Mouse (Mus musculus) layer of hippocampus, postnatal 36 days (tissue): Measurements from ENCODE around the gene Hipk2. TPM values are rescaled to one million over a fixed set of nuclear protein-coding genes. Genes with fewer than 3 reads are reported as not detected.
A peak's percentile ranks its signal among the peaks of the same experiment; 100 is the strongest.

ENCODE experiments used
- DNase-seq, 2 experiments: peaks; one replicate each; pipeline ENCODE4 v3.0.0; 2022
- total RNA-seq, 2 experiments: library from RNA; stranded (reverse); gene quantifications; 2 replicates each; pipeline ENCODE4 v1.2.3; 2021

Gene Hipk2
- total RNA-seq, 2 experiments from 2014 or later: 52.7 to 64.1 TPM

- no peak for DNase-seq
Observed at GRCm38 (mm10) chr6:38827435-38827834, 48.5 kb downstream of the Hipk2 start.

DNA sequence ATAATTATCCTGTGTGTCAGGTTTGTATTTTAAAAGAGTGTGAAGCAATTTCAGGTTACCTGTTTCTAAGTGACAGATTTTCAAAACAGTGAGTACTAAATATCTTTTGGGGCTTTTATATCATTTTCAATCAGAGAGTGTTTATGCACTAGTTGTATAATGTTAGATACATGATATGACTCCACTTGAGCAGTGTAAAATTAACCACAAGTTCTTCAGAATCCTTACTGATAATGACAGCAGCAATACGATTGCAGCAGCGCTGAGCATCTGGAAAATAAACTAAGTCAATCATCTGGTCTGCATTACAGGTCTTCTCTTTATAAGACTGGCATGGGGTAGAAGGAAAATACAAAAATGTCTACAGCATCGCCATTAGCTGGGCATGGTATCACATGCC is 49.1 kb downstream of the Hipk2 start:
- DNase-seq: no peak

DNA sequence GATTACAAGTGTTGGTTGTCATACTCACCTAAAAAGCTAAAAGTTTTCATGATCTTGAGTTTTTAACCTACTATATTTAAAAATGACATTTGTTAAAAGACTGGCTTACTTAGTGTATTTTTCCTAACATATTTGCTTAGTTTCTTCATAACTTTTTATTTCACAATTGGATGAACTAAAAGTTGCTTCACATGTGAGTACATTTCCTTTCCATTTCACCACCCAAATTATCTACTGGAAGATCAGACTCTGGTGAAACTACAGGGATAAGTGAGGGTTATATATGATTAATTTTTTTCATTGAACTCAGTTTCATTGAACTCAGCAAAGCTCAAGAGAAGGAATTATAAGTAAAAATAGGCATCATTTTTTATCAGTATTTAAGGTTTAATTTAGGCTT is 50.1 kb downstream of the Hipk2 start:
- DNase-seq: no peak

- no peak for DNase-seq
Observed at GRCm38 (mm10) chr6:38823827-38824226, 52.1 kb downstream of the Hipk2 start.

DNA sequence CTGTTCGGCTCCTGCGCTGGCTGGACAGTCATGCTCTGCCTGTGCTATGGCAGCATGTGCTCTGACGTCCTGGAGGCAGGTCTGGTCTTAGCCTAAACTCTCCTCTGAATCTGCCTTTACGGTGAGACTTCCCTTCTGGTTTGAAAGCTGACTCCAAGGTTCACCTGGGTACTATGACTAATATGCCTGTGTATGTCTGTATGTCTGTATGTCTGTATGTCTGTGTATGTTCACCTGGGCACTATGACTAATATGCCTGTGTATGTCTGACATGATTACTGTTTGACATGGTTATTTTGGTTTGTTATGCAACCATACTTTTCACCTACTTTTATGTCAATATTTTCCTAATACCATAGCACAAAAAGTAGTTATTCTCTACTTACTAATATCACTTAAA is 52.8 kb downstream of the Hipk2 start:
- DNase-seq: no peak

- no peak for DNase-seq
Observed at GRCm38 (mm10) chr6:38821686-38822085, 54.3 kb downstream of the Hipk2 start.

DNA sequence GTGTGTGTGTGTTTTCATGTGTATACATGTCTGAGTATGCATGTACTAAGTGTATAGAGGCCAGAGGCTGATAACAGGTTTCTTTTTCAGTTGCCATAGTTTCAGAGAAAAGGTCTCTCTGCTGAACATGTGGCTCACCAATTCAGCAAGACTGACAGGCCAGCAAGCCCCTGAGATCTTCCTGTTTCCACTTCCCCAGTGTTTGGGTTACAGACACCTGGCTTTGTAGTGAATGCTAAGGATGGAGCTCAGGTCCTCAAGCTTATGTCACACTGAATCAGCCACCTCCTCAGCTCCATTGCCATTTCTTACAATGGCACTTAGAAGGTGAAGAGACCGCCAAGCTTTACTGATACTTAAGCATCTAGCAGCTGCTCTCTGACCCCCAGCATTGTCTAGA is 55.1 kb downstream of the Hipk2 start:
- no peak for DNase-seq

GRCm38 (mm10) chr6:38816216-38816615 is 59.7 kb downstream of the Hipk2 start:
- DNase-seq: no peak

DNA sequence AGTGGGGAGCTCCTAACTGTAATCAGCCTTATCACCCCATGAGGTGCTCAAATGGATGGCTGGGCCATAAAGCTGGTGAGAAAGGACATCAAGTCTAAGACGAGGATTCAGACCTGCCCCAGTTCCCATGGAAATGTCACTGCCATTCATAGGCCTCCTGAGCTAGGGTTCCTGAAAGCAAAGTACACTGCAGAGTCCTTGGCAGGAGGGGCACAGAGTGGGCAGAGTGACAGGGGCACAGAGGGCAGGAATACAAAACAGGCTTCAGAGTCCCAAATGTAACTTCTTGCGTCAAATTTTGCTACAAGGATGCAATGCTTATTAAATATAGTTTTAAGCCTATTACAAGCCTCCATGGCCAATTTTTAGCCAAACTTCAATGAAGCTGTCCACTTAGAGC is 60.4 kb downstream of the Hipk2 start:
- DNase-seq: peak; percentile 28 to 29

- no peak for DNase-seq
Observed at GRCm38 (mm10) chr6:38814690-38815089, 61.3 kb downstream of the Hipk2 start.

GRCm38 (mm10) chr6:38811459-38812145 is 64.4 kb downstream of the Hipk2 start:
- no peak for DNase-seq

DNA sequence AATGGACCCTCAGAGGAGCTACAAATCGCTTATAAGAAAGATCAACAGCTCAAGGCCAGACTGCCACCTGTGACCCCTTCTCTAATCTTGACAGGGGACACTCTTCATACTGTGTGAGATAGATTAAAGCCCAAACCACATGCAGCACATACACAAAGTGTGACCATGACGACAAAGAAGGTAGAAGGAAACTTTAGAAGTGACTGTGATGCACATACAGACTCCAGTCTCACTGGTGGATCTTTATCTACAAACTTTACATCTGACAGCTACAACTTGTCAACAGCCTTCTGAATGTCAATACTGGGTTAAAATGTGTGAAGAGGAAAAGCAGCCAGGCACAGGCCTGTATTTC is 65.9 kb downstream of the Hipk2 start:
- no peak for DNase-seq

- no peak for DNase-seq
Observed at GRCm38 (mm10) chr6:38809396-38810120, 66.4 kb downstream of the Hipk2 start.

DNA sequence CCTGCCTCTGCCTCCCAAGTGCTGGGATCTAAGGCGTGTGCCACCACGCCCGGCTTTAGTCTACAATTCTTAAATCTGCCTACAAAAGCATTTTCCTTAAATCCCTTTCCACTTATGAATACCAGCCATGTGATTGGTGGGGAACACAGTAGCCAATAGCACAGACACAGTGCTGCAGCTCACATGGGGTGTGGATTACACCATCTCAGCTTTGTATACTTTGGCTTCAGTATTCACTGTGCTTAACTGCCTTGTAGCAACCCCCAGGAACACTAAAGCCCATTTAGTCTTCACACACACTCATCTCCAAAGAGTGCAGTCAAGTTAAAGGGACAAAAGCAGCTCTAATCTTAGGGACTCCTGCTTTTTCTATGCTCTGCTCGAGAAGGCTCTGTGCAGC is 67.6 kb downstream of the Hipk2 start:
- DNase-seq: no peak

GRCm38 (mm10) chr6:38806963-38807445 is 69.0 kb downstream of the Hipk2 start:
- DNase-seq: no peak

GRCm38 (mm10) chr6:38805612-38806011 is 70.4 kb downstream of the Hipk2 start:
- no peak for DNase-seq

- DNase-seq: no peak
Observed at GRCm38 (mm10) chr6:38801252-38801651, 74.7 kb downstream of the Hipk2 start.

GRCm38 (mm10) chr6:38797548-38797947 is 78.4 kb downstream of the Hipk2 start:
- DNase-seq: no peak

- DNase-seq: no peak
Observed at GRCm38 (mm10) chr6:38796993-38797392, 79.0 kb downstream of the Hipk2 start.

DNA sequence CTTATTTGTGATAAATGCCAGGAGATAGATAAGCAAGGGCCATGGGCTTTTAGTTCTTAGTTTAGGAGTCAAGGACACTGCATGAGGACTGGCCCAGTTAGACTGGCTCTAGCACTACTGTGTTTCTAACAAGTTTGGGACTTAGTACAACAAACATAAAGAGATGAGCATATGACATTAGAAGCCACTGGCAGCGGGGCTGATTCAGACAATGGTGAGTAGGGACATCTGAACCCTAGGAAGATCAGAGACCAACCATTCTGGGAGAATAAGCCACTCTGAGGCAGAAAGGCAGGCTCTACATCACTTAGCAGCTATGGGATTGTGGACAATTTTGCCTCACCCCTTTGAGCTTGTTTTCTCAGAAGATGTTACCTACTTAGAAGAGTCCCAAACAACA is 79.6 kb downstream of the Hipk2 start:
- DNase-seq: no peak

GRCm38 (mm10) chr6:38795096-38795816 is 80.7 kb downstream of the Hipk2 start:
- DNase-seq: no peak

- DNase-seq: no peak
Observed at GRCm38 (mm10) chr6:38792966-38793365, 83.0 kb downstream of the Hipk2 start.

DNA sequence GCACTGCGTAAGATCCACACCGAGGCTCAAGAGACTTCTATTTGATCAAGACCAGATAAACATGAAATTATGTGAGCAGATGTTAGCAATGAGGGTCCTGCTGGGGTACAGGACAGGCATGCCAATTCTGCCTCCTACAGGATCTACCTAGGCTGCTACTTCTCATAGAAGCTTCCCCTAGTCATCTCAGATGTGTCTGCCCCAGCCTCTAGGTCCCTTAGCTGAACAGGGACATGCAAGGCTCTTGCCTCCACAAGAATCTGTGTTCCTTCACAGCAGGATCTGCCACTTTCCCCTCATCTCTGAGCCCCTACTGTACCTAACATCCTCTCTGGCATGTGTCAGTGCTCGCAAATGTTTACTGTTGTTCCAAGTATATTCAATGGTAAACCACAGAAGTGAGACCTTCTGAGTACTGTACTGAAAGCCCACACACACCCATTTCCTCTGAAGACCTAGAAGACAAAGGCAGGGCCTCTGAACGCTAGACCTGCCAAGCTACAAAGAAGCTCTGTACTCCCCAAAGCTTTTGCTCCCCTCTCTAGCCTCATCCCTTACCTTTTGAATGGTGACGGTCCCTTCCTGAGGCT is 86.6 kb downstream of the Hipk2 start:
- DNase-seq: no peak
